Mouse (Mus musculus): ENCODE measurements around the gene Znhit1.

Znhit1 gene

GRCm38 (mm10) chr5:136987934-136988271 is at the start of gene Znhit1:
Gene Znhit1 (minus strand): TSS chr5:136988021.
- no peak for DNase-seq

GRCm38 (mm10) chr5:137036211-137036610 is 48.4 kb upstream of the Znhit1 start:
- no peak for DNase-seq

- peak; percentile 93 to 94 for DNase-seq
Measured at GRCm38 (mm10) chr5:137032641-137033074, 44.8 kb upstream of the Znhit1 start.

DNA sequence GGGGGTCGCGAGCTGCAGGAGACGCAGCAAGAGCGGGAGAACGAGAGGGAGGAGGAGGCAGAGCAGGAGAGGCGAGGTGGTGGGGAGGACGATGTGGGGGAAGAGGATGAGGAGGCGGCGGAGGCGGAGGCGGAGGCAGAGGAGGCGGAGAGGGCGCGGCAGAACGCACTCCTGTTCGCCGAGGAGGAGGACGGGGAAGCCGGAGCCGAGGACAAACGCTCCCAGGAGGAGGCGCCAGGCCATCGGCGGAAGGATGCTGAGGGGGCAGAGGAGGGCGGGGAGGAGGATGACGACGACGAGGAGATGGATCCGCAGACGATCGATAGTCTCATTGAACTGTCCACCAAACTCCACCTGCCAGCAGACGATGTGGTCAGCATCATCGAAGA is 44.2 kb upstream of the Znhit1 start:
- DNase-seq = peak in 1 of 2 experiments; percentile 15

DNA sequence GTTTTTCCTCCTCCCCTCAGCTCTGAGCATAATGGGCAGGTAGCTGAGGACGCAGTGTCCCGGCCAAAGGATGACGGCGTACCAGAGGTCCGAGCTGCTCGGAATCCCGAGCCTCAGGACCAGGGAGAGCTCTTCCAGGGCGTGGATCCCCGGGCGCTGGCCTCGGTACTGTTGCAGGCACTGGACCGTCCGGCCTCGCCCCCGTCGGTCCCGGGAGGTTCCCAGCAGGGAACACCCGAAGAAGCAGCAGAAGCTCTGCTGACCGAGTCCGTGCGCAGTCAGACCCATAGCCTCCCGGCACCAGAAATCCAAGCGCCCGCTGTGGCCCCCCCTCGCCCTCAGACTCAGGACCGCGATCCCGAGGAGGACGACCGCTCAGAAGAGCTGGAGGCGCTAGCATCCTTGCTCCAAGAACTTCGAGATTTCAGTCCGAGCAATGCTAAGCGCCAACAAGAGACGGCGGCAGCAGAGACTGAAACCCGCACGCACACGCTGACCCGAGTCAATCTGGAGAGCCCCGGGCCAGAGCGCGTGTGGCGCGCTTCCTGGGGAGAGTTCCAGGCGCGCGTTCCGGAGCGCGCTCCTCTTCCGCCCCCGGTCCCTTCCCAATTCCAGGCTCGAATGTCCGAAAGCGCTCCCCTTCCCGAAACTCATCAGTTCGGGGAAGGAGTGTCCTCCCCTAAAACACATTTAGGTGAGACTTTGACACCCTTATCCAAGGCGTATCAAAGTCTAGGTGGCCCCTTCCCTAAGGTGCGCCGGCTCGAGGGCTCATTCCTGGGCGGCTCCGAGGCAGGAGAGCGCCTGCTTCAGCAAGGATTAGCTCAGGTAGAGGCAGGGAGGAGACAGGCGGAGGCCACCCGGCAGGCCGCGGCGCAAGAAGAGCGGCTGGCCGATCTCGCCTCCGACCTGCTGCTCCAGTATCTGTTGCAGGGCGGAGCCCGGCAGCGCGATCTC is 43.5 kb upstream of the Znhit1 start:
- DNase-seq = peak; percentile 48 to 57

DNA sequence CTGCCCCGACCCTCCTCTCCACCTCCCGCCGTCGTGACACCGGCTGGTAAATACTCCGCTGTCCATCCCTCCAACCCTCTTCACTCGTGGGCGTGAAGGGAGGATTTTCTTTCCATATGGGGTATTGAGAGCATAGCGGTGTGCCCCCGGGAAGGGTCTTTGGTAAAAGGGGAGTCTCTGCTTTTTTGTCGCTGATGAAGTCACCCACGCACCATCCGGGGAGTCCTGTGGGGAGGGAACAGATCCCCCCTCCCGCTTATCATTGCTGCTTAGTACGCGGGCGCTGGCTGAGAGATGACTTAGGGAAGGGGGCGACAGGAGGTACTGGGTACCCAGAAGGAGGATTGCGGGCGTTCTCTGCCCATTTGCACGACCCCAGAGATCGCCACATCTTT is 42.6 kb upstream of the Znhit1 start:
- no peak for DNase-seq

GRCm38 (mm10) chr5:137029643-137030415 is 42.0 kb upstream of the Znhit1 start:
- DNase-seq = peak; percentile 94 to 97

DNA sequence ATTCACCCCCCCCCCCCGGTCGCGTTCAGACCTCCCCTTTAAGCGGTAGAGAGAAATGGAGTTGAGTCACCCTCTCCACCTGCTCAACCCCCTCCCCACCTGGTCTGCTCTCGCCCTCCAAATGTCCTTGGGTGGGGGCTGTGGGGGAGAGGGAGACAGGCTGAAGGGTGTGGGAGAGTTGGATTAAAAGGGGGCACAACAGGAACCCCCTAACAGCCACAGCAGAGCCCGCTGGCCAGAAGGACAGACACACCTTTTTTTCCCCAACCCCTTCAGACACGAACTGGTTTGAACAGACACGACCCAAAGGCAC is 41.4 kb upstream of the Znhit1 start:
- no peak for DNase-seq

GRCm38 (mm10) chr5:137028561-137029272 is 40.9 kb upstream of the Znhit1 start:
- DNase-seq = no peak

DNA sequence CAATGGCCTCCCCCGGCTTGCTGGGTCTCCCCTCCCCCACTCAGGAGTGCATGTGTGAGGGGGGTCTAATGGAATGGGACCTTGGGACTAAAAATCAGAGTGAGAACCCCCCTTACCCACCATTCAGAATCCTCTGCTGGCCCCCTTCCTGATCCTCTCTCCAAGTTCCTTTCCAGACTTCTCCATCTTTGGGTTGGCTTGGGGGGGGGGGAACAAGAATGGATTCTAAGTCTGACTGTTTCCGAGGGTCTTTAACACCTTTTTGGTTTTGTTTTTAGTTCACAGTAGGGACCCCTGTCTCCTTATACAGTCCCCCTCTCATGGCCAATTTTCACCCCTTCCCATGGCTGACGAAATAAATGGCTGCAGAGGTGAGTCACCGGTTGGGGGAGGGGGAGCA is 38.3 kb upstream of the Znhit1 start, which contains the start of gene Vgf:
TSS of gene Vgf (plus strand) at position 301 of the 400 bp plus-strand sequence.
- no peak for DNase-seq

GRCm38 (mm10) chr5:137025132-137025531 is 37.3 kb upstream of the Znhit1 start:
- DNase-seq = peak; percentile 68 to 86

DNA sequence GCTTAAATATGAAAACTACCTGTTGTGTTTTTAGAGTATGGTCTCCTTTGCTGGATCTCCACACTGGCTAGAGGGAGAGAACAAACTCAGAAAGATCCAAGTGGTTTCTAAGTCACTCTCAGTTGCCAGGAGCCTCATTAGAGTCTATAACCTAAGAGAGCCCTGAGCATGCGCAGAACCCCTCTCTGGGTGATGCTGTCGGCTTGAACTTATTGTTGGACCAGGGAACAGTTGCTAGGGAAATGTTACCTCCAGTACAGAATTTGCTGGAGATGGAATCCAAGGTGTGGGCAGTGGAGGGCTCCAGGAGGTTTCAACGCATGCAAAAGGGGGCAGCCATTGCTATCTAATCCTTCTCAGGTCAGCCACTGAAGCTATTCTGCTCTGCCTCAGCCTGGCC is 36.5 kb upstream of the Znhit1 start:
- DNase-seq = no peak

DNA sequence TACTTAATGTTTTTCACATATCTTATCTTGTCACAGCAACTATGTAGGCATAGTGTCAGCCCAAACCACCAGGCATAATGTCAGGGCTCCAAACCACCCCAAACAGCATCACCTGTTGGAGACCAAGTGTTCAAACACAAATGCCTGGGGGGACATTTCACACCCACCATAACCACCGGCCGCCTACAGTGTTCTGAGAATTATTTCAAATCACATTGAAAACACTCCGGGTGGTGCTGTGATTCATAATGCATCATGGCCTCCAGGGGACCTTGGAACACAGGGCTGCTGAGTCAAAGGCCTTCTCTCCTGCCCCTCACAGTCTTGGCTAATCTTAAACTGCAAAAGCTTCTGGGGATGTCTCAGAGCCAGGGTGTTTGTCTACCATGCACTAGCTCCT is 28.1 kb upstream of the Znhit1 start:
- DNase-seq = no peak

DNA sequence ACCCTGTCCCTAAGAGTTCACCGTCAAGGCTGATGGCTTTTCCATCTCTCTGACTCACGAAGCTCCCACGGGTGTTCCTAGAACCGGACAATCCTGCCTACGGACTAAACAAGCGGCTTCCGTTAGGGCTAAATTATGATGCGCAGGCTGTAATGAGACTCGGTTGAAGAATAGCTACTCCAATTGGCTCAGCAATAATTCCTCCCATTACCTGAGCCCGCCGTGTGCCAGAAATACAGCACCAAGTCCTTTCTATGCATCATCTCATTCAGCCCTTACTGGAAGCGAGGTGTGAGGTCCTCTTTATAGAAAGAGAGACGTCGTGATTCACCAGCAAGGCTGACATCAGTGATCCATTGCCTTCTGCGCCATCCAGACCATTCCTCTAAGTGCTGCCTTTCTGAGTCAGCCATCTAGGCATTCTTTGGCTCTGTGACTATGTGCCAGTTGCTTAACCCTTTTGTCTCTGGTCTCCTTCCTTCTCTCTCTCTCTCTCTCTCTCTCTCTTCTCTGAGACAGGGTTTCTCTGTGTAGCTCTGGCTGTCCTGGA is 24.7 kb upstream of the Znhit1 start:
- no peak for DNase-seq

GRCm38 (mm10) chr5:137009988-137010387 is 22.2 kb upstream of the Znhit1 start:
- DNase-seq = peak in 1 of 2 experiments; percentile 64

- DNase-seq = peak in 1 of 2 experiments; percentile 56
Measured at GRCm38 (mm10) chr5:137007276-137007675, 19.5 kb upstream of the Znhit1 start.

DNA sequence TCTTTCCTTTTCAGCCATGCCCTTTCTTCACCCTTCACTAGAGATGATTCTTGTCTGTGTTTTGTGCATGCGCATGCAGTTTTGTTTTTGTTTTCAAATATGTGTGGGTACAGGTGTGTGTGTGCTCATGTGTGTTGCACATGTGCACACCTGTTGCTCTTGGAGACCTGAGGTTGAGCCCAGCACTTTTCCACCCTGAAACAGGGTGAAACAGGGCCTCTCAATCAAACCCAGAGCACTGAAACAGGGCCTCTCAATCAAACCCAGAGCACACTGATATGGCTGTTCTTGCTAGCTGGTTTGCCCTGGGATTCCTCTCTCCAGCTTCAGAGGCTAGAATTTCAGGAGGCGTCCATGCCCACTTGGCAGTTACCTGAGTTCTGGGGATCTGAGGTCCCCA is 12.8 kb upstream of the Znhit1 start:
- no peak for DNase-seq

- DNase-seq = no peak
Measured at GRCm38 (mm10) chr5:136999449-136999848, 11.6 kb upstream of the Znhit1 start.

- DNase-seq = no peak
Measured at GRCm38 (mm10) chr5:136989801-136990200, 2.0 kb upstream of the Znhit1 start.

- peak; percentile 48 to 56 for DNase-seq
Measured at GRCm38 (mm10) chr5:136988420-136988819, 599 bp upstream of the Znhit1 start.

- peak; percentile 83 to 89 for DNase-seq
Measured at GRCm38 (mm10) chr5:136987138-136987933, 485 bp downstream of the Znhit1 start.

- peak; percentile 96 to 98 for DNase-seq
Measured at GRCm38 (mm10) chr5:136986695-136987137, 1.1 kb downstream of the Znhit1 start, which contains the start of gene Plod3. Gene Plod3 (plus strand): TSS chr5:136987019.

Measured in lung, postnatal 4 days (tissue).